In the genomic region with DNA sequence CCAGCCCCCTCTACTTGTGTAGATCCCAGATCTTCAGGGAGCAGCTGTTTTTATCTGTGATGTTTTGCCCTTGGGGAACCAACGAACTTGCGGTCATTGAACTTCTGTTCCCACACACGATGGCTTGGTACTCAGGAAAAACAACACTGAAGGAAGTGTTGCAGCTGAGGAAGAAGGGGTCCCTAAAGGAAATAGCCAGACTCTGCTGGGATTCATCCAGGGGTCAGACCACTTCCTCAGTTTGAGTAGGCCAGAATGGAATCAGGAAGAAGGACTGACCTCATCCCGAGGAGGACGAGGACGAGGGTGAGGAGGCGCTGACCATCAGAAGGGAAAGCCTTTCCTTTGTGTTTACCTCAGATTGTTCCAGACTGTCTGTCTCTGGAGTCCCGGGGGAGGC, we compare ENCODE assay signal across 12 mouse cellular contexts. TPM values are rescaled to one million over a fixed set of nuclear protein-coding genes. Genes with fewer than 3 reads are reported as not detected.
A peak's percentile ranks its signal among the peaks of the same experiment; 100 is the strongest.
DNase-seq lines count a peak whose midpoint lies in the region; ATAC-seq and TF ChIP-seq lines count a peak whose summit lies in the region.
"Had no signal": no experiment of that assay in that cellular context is flagged by ENCODE, and none has a peak within 500 bp of the region (broad histone marks: within the 10 kb centered on the region; RNA-seq: fewer than 3 reads in every experiment).

No protein-coding gene starts in this region.

- TF ChIP-seq CTCF in liver, embryonic 14.5 days (IDR thresholded peaks at IDR 0.05; ENCODE audit: low read depth), result no peak

- peak; percentile 45; the same call in 1 of the 2 replicates for ATAC-seq in liver, embryonic 14.5 days (ENCODE audit: insufficient read depth)

- DNase-seq in adrenal gland, adult 2 months, result peak; percentile 63
- DNase-seq in heart, postnatal 4 days, result peak; percentile 60
- peak in 1 of 3 experiments; percentile 6 for DNase-seq in liver, embryonic 14.5 days (ENCODE audit: low read depth in 3 of 3, low spot score in 3 of 3)
- DNase-seq in natural killer cell, adult 2 months (ENCODE audit: low spot score in 2 of 2), result no peak
- no peak for DNase-seq in cerebellum, postnatal 36 days
- DNase-seq in layer of hippocampus, adult 11-12 months (ENCODE audit: low spot score), result no peak
- no peak for DNase-seq in ovary, postnatal 10 days (ENCODE audit: low spot score)
- DNase-seq: embryo, embryonic 11 days; layer of hippocampus, adult 9-11 months had no signal

- H3K4me3 ChIP-seq in brown adipose tissue, adult 24 weeks (ENCODE audit: insufficient read depth, low read depth, low read length), result no peak overlapping the region
- H3K4me3 ChIP-seq in liver, embryonic 14.5 days (ENCODE audit: insufficient read depth in 1 of 2, low read depth in 2 of 2, low read length in 2 of 2), result no peak overlapping the region
- H3K4me3 ChIP-seq: midbrain, embryonic 12.5 days had no signal

- H3K4me1 ChIP-seq in brown adipose tissue, adult 24 weeks (ENCODE audit: control insufficient read depth, insufficient read depth, insufficient read length, low read length), result peaks cover 5% of the 10 kb centered on the region; the same call in 1 of the 2 replicates
- no peaks in the 10 kb centered on the region for H3K4me1 ChIP-seq in liver, embryonic 14.5 days (replicated peaks; ENCODE audit: control insufficient read depth in 2 of 2, insufficient read depth in 2 of 2, low read length in 1 of 2)
- H3K4me1 ChIP-seq: midbrain, embryonic 12.5 days had no signal

- H3K27ac ChIP-seq in brown adipose tissue, adult 24 weeks (replicated peaks; ENCODE audit: low read depth, low read length), result peak overlapping the region; percentile 87
- H3K27ac ChIP-seq in liver, embryonic 14.5 days, result no peak overlapping the region
- H3K27ac ChIP-seq: midbrain, embryonic 12.5 days had no signal

- no peaks in the 10 kb centered on the region for H3K9me3 ChIP-seq in liver, embryonic 14.5 days (ENCODE audit: control insufficient read depth, low read length)
- H3K9me3 ChIP-seq: midbrain, embryonic 12.5 days had no signal

- no peak overlapping the region for H3K9ac ChIP-seq in liver, embryonic 14.5 days (replicated peaks)
- H3K9ac ChIP-seq: midbrain, embryonic 12.5 days had no signal

- H3K27me3 ChIP-seq in liver, embryonic 14.5 days (ENCODE audit: control insufficient read depth, insufficient read depth, low read length), result no peaks in the 10 kb centered on the region
- H3K27me3 ChIP-seq: midbrain, embryonic 12.5 days had no signal

- WGBS in liver, embryonic 14.5 days (ENCODE audit: insufficient replicate concordance), result 30% methylated on average over 8 of the region's 8 CpGs

- no peak for TF ChIP-seq EP300 in liver, embryonic 14.5 days (IDR thresholded peaks at IDR 0.05; ENCODE audit: low read depth)

- no peaks in the 10 kb centered on the region for H3K36me3 ChIP-seq in liver, embryonic 14.5 days (replicated peaks; ENCODE audit: control insufficient read depth, insufficient read depth, low read depth)

- no peak overlapping the region for H3K4me2 ChIP-seq in liver, embryonic 14.5 days (ENCODE audit: low read depth)
- H3K4me2 ChIP-seq: midbrain, embryonic 12.5 days had no signal

RNA-seq across cellular contexts. Expression of a gene that starts 49.4 kb away (rescaled TPM):
- total RNA-seq in adrenal gland, adult 2 months (2021), result not detected
- not detected in 2 replicates for polyA plus RNA-seq in adrenal gland, adult 2 months (2012; rRNA removed)
- not detected in 2 replicates for polyA plus RNA-seq in brown adipose tissue, adult 24 weeks (2012; ENCODE audit: insufficient read depth, insufficient read length, missing spikeins)
- not detected for total RNA-seq in heart, postnatal 4 days (2021)
- polyA plus RNA-seq in liver, embryonic 14.5 days (2012; rRNA removed), result not detected in 2 replicates
- not detected in 2 replicates for polyA plus RNA-seq in liver, embryonic 14.5 days (2014; fragmentation: Nextera tagmentation; extraction: Ambion mirVana)
- total RNA-seq: adrenal gland, postnatal 4 days had no signal
- polyA plus RNA-seq: midbrain, embryonic 12.5 days had no signal

Comparison
In these comparisons a context has a peak if more than half of its experiments do, and no peak if none do; other contexts are left out.
1. DNase-seq: peak in adrenal gland, adult 2 months (single experiment) and heart, postnatal 4 days (single experiment); none in natural killer cell, adult 2 months (0 of 2), cerebellum, postnatal 36 days (0 of 2), layer of hippocampus, adult 11-12 months (single experiment) and ovary, postnatal 10 days (single experiment).